Mouse (Mus musculus) liver, embryonic 14.5 days (tissue): ENCODE results near the gene Fgfr2. TPM values are rescaled to one million over a fixed set of nuclear protein-coding genes. Genes with fewer than 3 reads are reported as not detected.
A peak's percentile ranks its signal among the peaks of the same experiment; 100 is the strongest.

Experiments
- ATAC-seq: fragments of 200-750 bp; cut with Nextera tagmentation; 2 replicates; pipeline ENCODE4 v1.8.0; 2017; ENCODE audit warnings: moderate number of reproducible peaks, mild to moderate bottlenecking, moderate library complexity; ENCODE audit not compliant: insufficient read depth
- DNase-seq, 3 experiments: peaks; one replicate each; pipeline ENCODE4 v3.0.0-alpha.2; 2012 to 2013; ENCODE audit warnings: low read depth in 3 of 3, low spot score in 3 of 3
- H3K27ac ChIP-seq: fragments of 300-500 bp; sonication (generic); 2 replicates; pipeline ENCODE4 v1.5.1; 2014; ENCODE audit warnings: moderate library complexity, mild to moderate bottlenecking, control low read depth, inconsistent platforms
- H3K27me3 ChIP-seq: fragments of 300-500 bp; sonication (generic); 2 replicates; pipeline ENCODE4 v1.6.1; 2014; ENCODE audit warnings: mild to moderate bottlenecking, low read length, moderate library complexity; ENCODE audit not compliant: control insufficient read depth, insufficient read depth
- H3K36me3 ChIP-seq: fragments of 300-500 bp; sonication (generic); replicated peaks from 2 replicates; pipeline ENCODE4 v1.6.1; 2014; ENCODE audit warnings: low read depth; ENCODE audit not compliant: control insufficient read depth, insufficient read depth
- H3K4me1 ChIP-seq, 2 experiments: fragments of 200-500 bp in 1 of 2; fragments of 300-500 bp in 1 of 2; sonication (generic) in 1 of 2; replicated peaks; 2 replicates each; pipeline ENCODE4 v1.6.1; 2012 to 2014; ENCODE audit warnings: antibody characterized with exemption in 1 of 2, inconsistent platforms in 1 of 2, low read length in 1 of 2; ENCODE audit not compliant: control insufficient read depth in 2 of 2, insufficient read depth in 2 of 2
- H3K4me2 ChIP-seq: fragments of 300-500 bp; sonication (generic); 2 replicates; pipeline ENCODE4 v1.6.1; 2014; ENCODE audit warnings: low read depth, mild to moderate bottlenecking, control low read depth, moderate library complexity
- H3K4me3 ChIP-seq, 2 experiments: fragments of 200-500 bp in 1 of 2; fragments of 300-500 bp in 1 of 2; sonication (generic) in 1 of 2; 2 replicates each; pipeline ENCODE4 v1.5.1; 2012 to 2014; ENCODE audit warnings: low read depth in 2 of 2, low read length in 2 of 2, mild to moderate bottlenecking in 2 of 2, control low read depth in 1 of 2, inconsistent platforms in 1 of 2, moderate library complexity in 1 of 2; ENCODE audit not compliant: insufficient read depth in 1 of 2
- H3K9ac ChIP-seq: fragments of 300-500 bp; sonication (generic); replicated peaks from 2 replicates; pipeline ENCODE4 v1.6.1; 2014; ENCODE audit warnings: mild to moderate bottlenecking, control low read depth, moderate library complexity
- H3K9me3 ChIP-seq: fragments of 300-500 bp; sonication (generic); 2 replicates; pipeline ENCODE4 v1.6.1; 2016; ENCODE audit warnings: low read length, mixed read lengths; ENCODE audit not compliant: control insufficient read depth
- CTCF ChIP-seq: IDR thresholded peaks from 2 replicates; pipeline ENCODE4 v1.5.1; 2016; ENCODE audit warnings: antibody characterized with exemption, low read depth, control low read depth
- EP300 ChIP-seq: IDR thresholded peaks from 2 replicates; pipeline ENCODE4 v1.6.1; 2016; ENCODE audit warnings: antibody characterized with exemption, low read depth
- WGBS: fragments of 180-500 bp; shearing (Covaris S2); extraction: QIAGEN DNeasy Blood & Tissue Kit; methylation state at CpG from one replicate; pipeline ENCODE4 v1.1.7; 2014; ENCODE audit not compliant: insufficient replicate concordance; 5-methylcytosine and 5-hydroxymethylcytosine counted together
- polyA plus RNA-seq, 2 experiments: library from polyadenylated mRNA; depleted of rRNA in 1 of 2; stranded (reverse) in 1 of 2; unstranded in 1 of 2; fragments of >200 nt; fragmentation: Nextera tagmentation in 1 of 2; extraction: Ambion mirVana in 1 of 2; gene quantifications; 2 replicates each; pipeline versions ENCODE4 v1.2.1 to v1.2.3; 2012 to 2014

The Fgfr2 gene
- polyA plus RNA-seq, 2 experiments, result 7.9 to 8.8 TPM

DNA sequence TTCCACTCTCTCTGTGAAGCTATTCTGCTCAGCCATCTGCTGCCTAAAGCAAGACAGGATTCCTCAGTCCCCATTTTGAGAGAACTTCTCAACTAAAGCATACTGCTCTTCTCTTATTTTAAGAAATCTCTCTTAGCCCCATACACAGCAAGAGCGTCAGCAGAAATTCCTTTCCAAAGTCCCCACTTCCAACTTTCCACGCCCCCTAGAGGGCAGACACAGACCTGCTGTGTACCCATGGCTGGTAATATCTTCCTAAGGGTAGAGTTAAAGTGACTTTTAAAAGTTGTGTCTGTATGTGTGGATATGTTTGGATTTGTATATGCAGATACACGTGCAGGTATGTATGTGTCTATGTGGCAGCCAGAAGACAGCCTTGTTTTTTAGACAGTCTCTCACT lies 2944.2 kb downstream of the Fgfr2 start:
- Histone ChIP-seq H3K4me1 (0 out of 4 replicates have a peak, but pooled peaks cover 0 to under 1% of the 10 kb centered on the region in 2 experiments), H3K27me3 (no peaks in the 10 kb centered on the region), H3K9ac (no peak overlapping the region), H3K9me3 (no peaks in the 10 kb centered on the region), H3K4me3 (no peak overlapping the region), H3K36me3 (no peaks in the 10 kb centered on the region), H3K4me2 (no peak overlapping the region), H3K27ac (no peak overlapping the region)
- WGBS, result 35% methylated on average over 3 of the region's 3 CpGs
- TF ChIP-seq EP300, result no peak
- peak; percentile 12; the same call in 1 of the 2 replicates for TF ChIP-seq CTCF
- ATAC-seq, result no peak
- DNase-seq, result no peak

DNA sequence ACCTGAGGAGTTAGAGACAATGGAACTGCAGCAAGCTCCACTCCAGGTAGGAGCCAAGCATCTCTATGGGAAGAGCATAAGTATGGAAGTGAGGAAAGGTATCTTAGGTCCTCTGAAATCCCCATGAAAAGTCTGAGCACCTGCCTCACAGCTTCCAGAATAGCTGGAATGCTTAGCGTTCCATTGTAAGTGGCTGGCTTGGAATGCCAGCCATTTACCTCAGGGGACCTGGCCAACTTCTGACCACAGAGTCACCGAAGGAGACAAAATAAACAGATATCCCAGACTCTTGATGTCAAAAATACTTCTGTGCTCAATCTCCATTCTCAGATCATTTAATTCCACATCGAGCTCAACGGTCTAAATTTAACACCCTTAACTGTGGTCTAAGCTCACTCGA lies 2946.1 kb downstream of the Fgfr2 start:
- 73% methylated on average over 5 of the region's 5 CpGs for WGBS
- H3K9me3 ChIP-seq, result no peaks in the 10 kb centered on the region
- no peak for ATAC-seq

DNA sequence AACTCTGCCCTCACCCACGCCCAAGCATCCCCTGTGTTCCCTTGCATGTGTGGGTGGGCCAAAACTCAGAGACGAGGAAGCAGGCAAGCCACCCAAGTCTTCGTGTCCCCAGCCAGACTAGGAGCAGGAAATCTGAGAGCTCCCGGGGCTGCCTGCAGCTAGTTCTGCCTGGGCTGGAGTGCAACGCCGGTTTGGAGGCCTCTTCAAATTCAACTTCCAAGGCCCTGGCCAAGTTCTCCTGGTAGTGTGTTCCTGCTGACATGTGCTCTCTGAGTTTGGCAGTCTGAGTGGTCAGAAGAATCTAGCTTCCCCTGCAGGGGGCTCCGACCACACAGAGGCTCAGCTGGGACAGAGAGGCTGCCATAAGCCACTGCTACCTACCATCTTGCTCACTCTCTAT lies 2948.6 kb downstream of the Fgfr2 start:
- Histone ChIP-seq H3K27me3 (no peaks in the 10 kb centered on the region), H3K27ac (no peak overlapping the region), H3K4me3 (no peak overlapping the region), H3K4me2 (no peak overlapping the region), H3K9ac (no peak overlapping the region), H3K36me3 (no peaks in the 10 kb centered on the region), H3K4me1 (0 out of 4 replicates have a peak, but pooled peaks cover 0 to 1% of the 10 kb centered on the region in 2 experiments), H3K9me3 (no peaks in the 10 kb centered on the region)
- 48% methylated on average over 7 of the region's 7 CpGs for WGBS
- no peak for DNase-seq
- TF ChIP-seq CTCF (no peak), EP300 (no peak)
- ATAC-seq, result no peak

More for the DNA sequence above, 2946.1 kb downstream of the Fgfr2 start:
- Histone ChIP-seq H3K27me3 (no peaks in the 10 kb centered on the region), H3K9ac (no peak overlapping the region), H3K27ac (no peak overlapping the region), H3K4me1 (0 out of 4 replicates have a peak, but pooled peaks cover 0 to 1% of the 10 kb centered on the region in 2 experiments), H3K4me2 (no peak overlapping the region), H3K4me3 (no peak overlapping the region), H3K36me3 (no peaks in the 10 kb centered on the region)
- TF ChIP-seq CTCF (no peak), EP300 (no peak)
- no peak for DNase-seq

DNA sequence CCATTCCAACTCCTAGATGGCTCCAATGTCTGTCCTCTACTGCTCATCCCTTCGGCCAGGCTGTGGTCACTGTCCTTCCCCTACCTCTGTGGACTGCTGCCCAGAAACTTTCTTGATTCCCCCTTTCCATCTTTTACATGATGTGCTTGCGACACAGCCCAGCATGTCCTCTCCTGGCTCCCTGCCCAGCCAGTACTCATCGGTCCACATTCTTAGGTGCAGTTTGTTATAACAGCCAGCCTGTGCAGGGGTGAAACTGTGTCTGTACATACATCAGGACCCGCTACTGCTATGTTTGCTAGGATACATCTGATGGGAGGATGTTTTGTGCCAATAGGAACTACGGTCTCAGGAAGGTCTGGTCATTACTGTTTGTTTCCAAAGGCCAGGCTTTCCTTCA lies 2949.2 kb downstream of the Fgfr2 start:
- no peaks in the 10 kb centered on the region for H3K36me3 ChIP-seq
- H3K27ac ChIP-seq, result no peak overlapping the region
- no peak overlapping the region for H3K4me3 ChIP-seq
- ATAC-seq (no peak), DNase-seq (no peak)
- H3K9me3 ChIP-seq, result no peaks in the 10 kb centered on the region
- 0 out of 4 replicates have a peak, but pooled peaks cover 0 to 1% of the 10 kb centered on the region in 2 experiments for H3K4me1 ChIP-seq
- 57% methylated on average over 5 of the region's 5 CpGs for WGBS
- H3K9ac ChIP-seq, result no peak overlapping the region
- no peak overlapping the region for H3K4me2 ChIP-seq
- no peaks in the 10 kb centered on the region for H3K27me3 ChIP-seq
- TF ChIP-seq CTCF, result no peak
- no peak for TF ChIP-seq EP300

DNA sequence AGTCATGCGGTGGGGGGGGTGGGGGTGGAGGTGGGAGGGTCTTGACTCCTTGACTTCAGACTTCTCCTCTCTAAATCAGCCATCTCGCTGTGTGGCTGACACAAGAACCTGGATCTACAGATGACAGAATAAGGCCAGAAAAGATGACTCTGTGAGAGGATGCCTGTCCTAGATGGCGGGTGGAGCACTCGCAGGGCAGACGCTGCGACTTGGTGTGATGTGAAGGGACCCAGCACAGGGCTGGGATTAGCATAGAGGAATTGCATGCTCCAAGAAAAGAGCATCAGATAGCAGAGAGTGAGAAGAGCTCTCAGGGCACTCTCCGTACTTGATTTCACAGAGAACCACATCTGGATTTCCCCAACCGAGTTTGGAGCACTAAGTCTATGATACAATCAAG lies 2953.0 kb downstream of the Fgfr2 start:
- H3K36me3 ChIP-seq, result no peaks in the 10 kb centered on the region
- WGBS, result 65% methylated on average over 8 of the region's 8 CpGs
- H3K27me3 ChIP-seq, result no peaks in the 10 kb centered on the region
- H3K4me2 ChIP-seq, result no peak overlapping the region
- no peak overlapping the region for H3K9ac ChIP-seq
- DNase-seq (no peak), ATAC-seq (no peak)
- TF ChIP-seq EP300 (no peak), CTCF (no peak)
- H3K4me1 ChIP-seq, result 0 out of 4 replicates have a peak, but pooled peaks cover 0 to 4% of the 10 kb centered on the region in 2 experiments
- H3K4me3 ChIP-seq, result no peak overlapping the region
- H3K27ac ChIP-seq, result no peak overlapping the region
- H3K9me3 ChIP-seq, result no peaks in the 10 kb centered on the region
